Mouse (Mus musculus) lung, embryonic 15.5 days (tissue): ENCODE measurements around the gene Plekhh1. TPM values are rescaled to one million over a fixed set of nuclear protein-coding genes. Genes with fewer than 3 reads are reported as not detected.
A peak's percentile ranks its signal among the peaks of the same experiment; 100 is the strongest.

ENCODE experiments used
- ATAC-seq: fragments of 200-750 bp; cut with Nextera tagmentation; 2 replicates; pipeline ENCODE4 v1.8.0; 2017; ENCODE audit warnings: moderate number of reproducible peaks, borderline replicate concordance; ENCODE audit not compliant: low FRiP score, low TSS enrichment; ENCODE audit errors: extremely low read depth
- H3K27ac ChIP-seq: fragments of 300-500 bp; sonication (generic); 2 replicates; pipeline ENCODE4 v1.5.1; 2015; ENCODE audit warnings: moderate library complexity, mild to moderate bottlenecking, inconsistent platforms
- H3K27me3 ChIP-seq: fragments of 300-500 bp; sonication (generic); 2 replicates; pipeline ENCODE4 v1.6.1; 2015; ENCODE audit warnings: inconsistent platforms
- H3K36me3 ChIP-seq: fragments of 300-500 bp; sonication (generic); 2 replicates; pipeline ENCODE4 v1.6.1; 2015; ENCODE audit warnings: inconsistent platforms
- H3K4me1 ChIP-seq: fragments of 300-500 bp; sonication (generic); 2 replicates; pipeline ENCODE4 v1.6.1; 2015; ENCODE audit warnings: inconsistent platforms
- H3K4me2 ChIP-seq: fragments of 300-500 bp; sonication (generic); 2 replicates; pipeline ENCODE4 v1.6.1; 2015; ENCODE audit warnings: inconsistent platforms, mild to moderate bottlenecking, moderate library complexity
- H3K4me3 ChIP-seq: fragments of 300-500 bp; sonication (generic); 2 replicates; pipeline ENCODE4 v1.5.1; 2015; ENCODE audit warnings: mild to moderate bottlenecking, inconsistent platforms
- H3K9ac ChIP-seq: fragments of 300-500 bp; sonication (generic); 2 replicates; pipeline ENCODE4 v1.6.1; 2015; ENCODE audit warnings: inconsistent platforms
- H3K9me3 ChIP-seq: fragments of 300-500 bp; sonication (generic); 2 replicates; pipeline ENCODE4 v1.6.1; 2016; ENCODE audit warnings: inconsistent platforms
- WGBS: fragments of 180-500 bp; shearing (Covaris S2); methylation state at CpG from one replicate; pipeline ENCODE4 v1.1.7; 2015; 5-methylcytosine and 5-hydroxymethylcytosine counted together
- polyA plus RNA-seq: library from polyadenylated mRNA; unstranded; fragments of >200 nt; fragmentation: Nextera tagmentation; extraction: Ambion mirVana; gene quantifications from 2 replicates; pipeline ENCODE4 v1.2.1, GENCODE M21; 2015

The Plekhh1 gene
- polyA plus RNA-seq, 1 experiment from 2014 or later = 3.4 TPM

GRCm38 (mm10) chr12:79039708-79040107, 10.7 kb downstream of the Plekhh1 start:
- no peak for ATAC-seq
- no peaks in the 10 kb centered on the region for H3K4me1 ChIP-seq
- no peaks in the 10 kb centered on the region for H3K27me3 ChIP-seq
- no peak overlapping the region for H3K27ac ChIP-seq
- no peaks in the 10 kb centered on the region; the same call in 1 of the 2 replicates for H3K36me3 ChIP-seq
- H3K9me3 ChIP-seq = no peaks in the 10 kb centered on the region
- no peak overlapping the region for H3K9ac ChIP-seq
- no peak overlapping the region for H3K4me3 ChIP-seq
- no peak overlapping the region for H3K4me2 ChIP-seq
- 49% methylated on average over 8 of the region's 8 CpGs for WGBS

GRCm38 (mm10) chr12:79040201-79040827, 11.4 kb downstream of the Plekhh1 start:
- Histone ChIP-seq H3K9ac (no peak overlapping the region), H3K9me3 (no peaks in the 10 kb centered on the region), H3K36me3 (no peaks in the 10 kb centered on the region; the same call in 1 of the 2 replicates), H3K4me3 (no peak overlapping the region), H3K4me2 (no peak overlapping the region), H3K27ac (no peak overlapping the region), H3K4me1 (no peaks in the 10 kb centered on the region), H3K27me3 (no peaks in the 10 kb centered on the region)
- 81% methylated on average over 11 of the region's 11 CpGs for WGBS
- ATAC-seq = no peak

- H3K4me1 ChIP-seq = no peaks in the 10 kb centered on the region
- no peak overlapping the region for H3K4me2 ChIP-seq
- H3K36me3 ChIP-seq = no peaks in the 10 kb centered on the region; the same call in 1 of the 2 replicates
- ATAC-seq = no peak
- H3K9ac ChIP-seq = no peak overlapping the region
- no peak overlapping the region for H3K27ac ChIP-seq
- no peak overlapping the region for H3K4me3 ChIP-seq
- no peaks in the 10 kb centered on the region for H3K27me3 ChIP-seq
- H3K9me3 ChIP-seq = no peaks in the 10 kb centered on the region
Observed at GRCm38 (mm10) chr12:79041436-79041835, 12.5 kb downstream of the Plekhh1 start.

- Histone ChIP-seq H3K36me3 (no peaks in the 10 kb centered on the region; the same call in 1 of the 2 replicates), H3K27ac (no peak overlapping the region), H3K9me3 (no peaks in the 10 kb centered on the region), H3K4me3 (no peak overlapping the region), H3K27me3 (no peaks in the 10 kb centered on the region), H3K4me1 (no peaks in the 10 kb centered on the region), H3K9ac (no peak overlapping the region), H3K4me2 (no peak overlapping the region)
- 67% methylated on average over 8 of the region's 8 CpGs for WGBS
- ATAC-seq = peak; percentile 42; the same call in 1 of the 2 replicates
Observed at GRCm38 (mm10) chr12:79044668-79045067, 15.7 kb downstream of the Plekhh1 start.

- H3K27me3 ChIP-seq = no peaks in the 10 kb centered on the region
- H3K27ac ChIP-seq = no peak overlapping the region
- H3K4me2 ChIP-seq = no peak overlapping the region
- H3K4me3 ChIP-seq = no peak overlapping the region
- no peak overlapping the region for H3K9ac ChIP-seq
- H3K36me3 ChIP-seq = no peaks in the 10 kb centered on the region; the same call in 1 of the 2 replicates
- H3K4me1 ChIP-seq = no peaks in the 10 kb centered on the region
- no peaks in the 10 kb centered on the region for H3K9me3 ChIP-seq
- WGBS = 62% methylated on average over 6 of the region's 6 CpGs
- ATAC-seq = no peak
Observed at GRCm38 (mm10) chr12:79046171-79046570, 17.2 kb downstream of the Plekhh1 start.

- WGBS = 86% methylated on average over 7 of the region's 7 CpGs
Observed at GRCm38 (mm10) chr12:79047203-79047602, 18.2 kb downstream of the Plekhh1 start.

GRCm38 (mm10) chr12:79048898-79049297, 19.9 kb downstream of the Plekhh1 start:
- Histone ChIP-seq H3K27ac (no peak overlapping the region), H3K4me3 (no peak overlapping the region), H3K4me1 (no peaks in the 10 kb centered on the region), H3K9ac (no peak overlapping the region), H3K4me2 (no peak overlapping the region), H3K9me3 (no peaks in the 10 kb centered on the region), H3K36me3 (0 out of 2 replicates have a peak, but pooled peaks cover 2% of the 10 kb centered on the region), H3K27me3 (no peaks in the 10 kb centered on the region)
- WGBS = 94% methylated on average over 1 of the region's 1 CpGs
- ATAC-seq = no peak

More at GRCm38 (mm10) chr12:79047203-79047602, 18.2 kb downstream of the Plekhh1 start:
- Histone ChIP-seq H3K27ac (no peak overlapping the region), H3K9me3 (no peaks in the 10 kb centered on the region), H3K4me1 (no peaks in the 10 kb centered on the region), H3K9ac (no peak overlapping the region), H3K4me2 (no peak overlapping the region), H3K4me3 (no peak overlapping the region), H3K36me3 (no peaks in the 10 kb centered on the region), H3K27me3 (no peaks in the 10 kb centered on the region)
- ATAC-seq = no peak

GRCm38 (mm10) chr12:79049807-79050206, 20.8 kb downstream of the Plekhh1 start:
- H3K36me3 ChIP-seq = 0 out of 2 replicates have a peak, but pooled peaks cover 2% of the 10 kb centered on the region
- H3K4me2 ChIP-seq = no peak overlapping the region
- H3K27ac ChIP-seq = no peak overlapping the region
- no peaks in the 10 kb centered on the region for H3K9me3 ChIP-seq
- H3K9ac ChIP-seq = no peak overlapping the region
- no peak for ATAC-seq
- WGBS = 76% methylated on average over 2 of the region's 2 CpGs
- H3K4me3 ChIP-seq = no peak overlapping the region
- H3K27me3 ChIP-seq = no peaks in the 10 kb centered on the region
- no peaks in the 10 kb centered on the region for H3K4me1 ChIP-seq

- Histone ChIP-seq H3K9me3 (no peaks in the 10 kb centered on the region), H3K27me3 (no peaks in the 10 kb centered on the region), H3K4me1 (no peaks in the 10 kb centered on the region), H3K9ac (no peak overlapping the region), H3K27ac (no peak overlapping the region), H3K4me2 (no peak overlapping the region), H3K4me3 (no peak overlapping the region), H3K36me3 (0 out of 2 replicates have a peak, but pooled peaks cover 2% of the 10 kb centered on the region)
- 65% methylated on average over 3 of the region's 3 CpGs for WGBS
- ATAC-seq = no peak
Observed at GRCm38 (mm10) chr12:79050545-79051212, 21.7 kb downstream of the Plekhh1 start.

- H3K27me3 ChIP-seq = no peaks in the 10 kb centered on the region
- no peak overlapping the region for H3K4me2 ChIP-seq
- no peak for ATAC-seq
- H3K27ac ChIP-seq = no peak overlapping the region
- 79% methylated on average over 2 of the region's 2 CpGs for WGBS
- H3K4me1 ChIP-seq = no peaks in the 10 kb centered on the region
- H3K9me3 ChIP-seq = no peaks in the 10 kb centered on the region
- 0 out of 2 replicates have a peak, but pooled peaks cover 5% of the 10 kb centered on the region for H3K36me3 ChIP-seq
- no peak overlapping the region for H3K4me3 ChIP-seq
- no peak overlapping the region for H3K9ac ChIP-seq
Observed at GRCm38 (mm10) chr12:79052073-79052472, 23.1 kb downstream of the Plekhh1 start.

GRCm38 (mm10) chr12:79055276-79055675, 26.3 kb downstream of the Plekhh1 start:
- 84% methylated on average over 7 of the region's 7 CpGs for WGBS
- Histone ChIP-seq H3K4me3 (no peak overlapping the region), H3K9me3 (no peaks in the 10 kb centered on the region)

GRCm38 (mm10) chr12:79059573-79059972, 30.6 kb downstream of the Plekhh1 start:
- no peaks in the 10 kb centered on the region for H3K27me3 ChIP-seq
- 0 out of 2 replicates have a peak, but pooled peaks cover 3% of the 10 kb centered on the region for H3K36me3 ChIP-seq
- no peaks in the 10 kb centered on the region for H3K9me3 ChIP-seq
- peaks cover 7% of the 10 kb centered on the region; the same call in 1 of the 2 replicates for H3K4me1 ChIP-seq
- no peak overlapping the region for H3K4me2 ChIP-seq
- H3K27ac ChIP-seq = peak overlapping the region; percentile 25
- no peak overlapping the region for H3K9ac ChIP-seq
- 64% methylated on average over 6 of the region's 6 CpGs for WGBS
- ATAC-seq = no peak
- H3K4me3 ChIP-seq = no peak overlapping the region

More at GRCm38 (mm10) chr12:79055276-79055675, 26.3 kb downstream of the Plekhh1 start:
- Histone ChIP-seq H3K9ac (no peak overlapping the region), H3K36me3 (0 out of 2 replicates have a peak, but pooled peaks cover 5% of the 10 kb centered on the region), H3K27ac (no peak overlapping the region), H3K4me2 (no peak overlapping the region), H3K27me3 (no peaks in the 10 kb centered on the region), H3K4me1 (no peaks in the 10 kb centered on the region)
- ATAC-seq = no peak
